Mouse (Mus musculus) E14TG2a.4 (cell line): Measurements from ENCODE around the gene Dctn1.

Experiments
- H3K27me3 ChIP-seq: 2 replicates; pipeline ENCODE4 v1.6.1; 2014; ENCODE audit warnings: low read length, control low read depth; ENCODE audit not compliant: insufficient read depth
- H3K36me3 ChIP-seq: 2 replicates; pipeline ENCODE4 v1.6.1; 2014; ENCODE audit warnings: low read length, control low read depth; ENCODE audit not compliant: insufficient read depth
- H3K4me1 ChIP-seq: replicated peaks from 2 replicates; pipeline ENCODE4 v1.6.1; 2014; ENCODE audit warnings: low read depth, low read length, control low read depth
- H3K4me3 ChIP-seq: replicated peaks from 2 replicates; pipeline ENCODE4 v1.5.1; 2014; ENCODE audit warnings: mild to moderate bottlenecking, low read length
- H3K9me3 ChIP-seq: 2 replicates; pipeline ENCODE4 v1.6.1; 2014; ENCODE audit warnings: low read length, control low read depth
- CTCF ChIP-seq: conservative IDR thresholded peaks from 2 replicates; pipeline ENCODE4 v1.5.1; 2014; ENCODE audit warnings: low read length
- NANOG ChIP-seq: IDR thresholded peaks from 2 replicates; pipeline ENCODE4 v1.6.1; 2014; ENCODE audit warnings: borderline replicate concordance, low read length, mixed read lengths
- POU5F1 ChIP-seq: IDR thresholded peaks from 2 replicates; pipeline ENCODE4 v1.6.1; 2014; ENCODE audit warnings: low read length, borderline replicate concordance

Gene Dctn1

DNA sequence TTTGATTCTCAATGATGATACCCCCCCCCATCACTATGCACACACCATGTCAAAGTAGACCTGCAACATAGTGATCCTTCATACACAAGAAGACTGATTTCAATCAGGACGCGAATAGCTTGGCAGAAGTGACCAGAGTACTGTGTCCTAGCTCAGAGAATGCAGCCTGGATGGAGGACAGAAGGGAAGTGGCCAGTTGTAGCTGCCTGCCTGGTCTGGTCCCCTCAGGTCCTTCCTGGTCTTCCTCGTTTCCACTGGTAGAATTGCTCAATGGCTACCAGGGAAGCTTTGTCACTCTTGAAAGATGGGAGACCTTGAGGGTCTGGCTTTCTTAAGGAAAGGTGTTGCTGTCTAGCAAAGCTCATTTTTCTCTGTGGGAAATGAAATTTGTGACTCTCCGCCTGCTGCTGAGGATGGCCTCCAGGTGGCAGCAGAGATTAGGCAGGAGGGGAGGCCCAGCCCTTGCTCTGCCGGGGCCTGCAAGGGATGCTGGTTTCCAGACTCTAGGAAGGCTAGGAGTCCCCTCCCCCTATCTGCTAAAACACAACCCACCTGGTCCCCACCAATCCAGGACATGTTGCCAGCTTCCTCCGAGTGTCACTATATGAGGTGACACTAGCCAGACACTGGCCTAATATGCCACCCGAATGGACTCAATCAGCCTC lies 49.4 kb downstream of the Dctn1 start:
- peak; percentile 89 for TF ChIP-seq CTCF
- TF ChIP-seq NANOG: no peak
- peaks cover 13% of the 10 kb centered on the region for H3K27me3 ChIP-seq
- H3K36me3 ChIP-seq: no peaks in the 10 kb centered on the region
- H3K4me3 ChIP-seq: no peak overlapping the region
- no peaks in the 10 kb centered on the region for H3K9me3 ChIP-seq
- H3K4me1 ChIP-seq: peaks cover 30% of the 10 kb centered on the region

DNA sequence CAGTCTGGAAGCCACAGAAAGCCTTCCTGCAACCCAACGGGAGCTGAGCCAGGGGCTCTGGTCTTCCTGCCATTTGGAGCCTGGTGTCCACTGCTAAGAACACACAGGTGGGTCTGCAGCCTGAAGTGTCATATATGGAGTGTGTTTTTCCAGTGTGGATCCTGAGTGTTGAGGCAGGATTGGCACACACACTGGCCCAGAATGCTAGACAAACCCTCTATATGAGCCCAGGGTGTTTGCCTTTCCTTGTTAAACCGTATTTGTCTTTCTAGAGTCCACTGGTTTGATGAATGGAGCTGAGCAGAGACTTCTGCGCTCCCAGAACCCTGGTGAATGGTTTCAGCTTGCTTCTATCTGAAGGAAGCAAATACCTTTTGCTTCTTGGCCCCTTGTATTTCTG lies 54.1 kb downstream of the Dctn1 start, which contains the start of gene Slc4a5:
Slc4a5 (plus strand) TSS at position 15 of the 400 bp plus-strand sequence.
- TF ChIP-seq CTCF (no peak), NANOG (no peak), POU5F1 (no peak)
- peaks cover 37% of the 10 kb centered on the region for H3K27me3 ChIP-seq
- peaks cover 8% of the 10 kb centered on the region; the same call in 1 of the 2 replicates for H3K4me1 ChIP-seq
- no peaks in the 10 kb centered on the region for H3K36me3 ChIP-seq
- no peak within 1 kb of the TSS for H3K4me3 ChIP-seq
- H3K9me3 ChIP-seq: no peaks in the 10 kb centered on the region

DNA sequence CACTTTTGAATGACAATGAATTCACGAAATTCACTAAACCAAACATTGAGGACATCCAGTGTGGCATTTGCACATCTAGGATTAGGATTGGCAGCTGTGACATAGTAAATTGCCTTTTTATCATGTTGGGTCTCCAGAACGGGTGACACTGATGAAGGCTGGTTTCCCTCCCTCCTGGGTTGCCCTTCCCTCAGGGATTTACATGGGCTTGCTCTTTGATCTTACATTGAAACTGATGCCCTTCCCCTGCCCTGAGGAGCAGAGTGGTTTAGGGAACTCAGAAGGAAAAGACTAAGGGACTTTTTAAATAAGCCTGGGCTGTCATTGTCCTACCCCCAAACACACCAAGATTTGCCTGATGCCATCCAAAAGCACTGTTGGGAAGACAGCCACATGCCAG lies 65.8 kb downstream of the Dctn1 start:
- H3K4me1 ChIP-seq: peaks cover 55% of the 10 kb centered on the region

DNA sequence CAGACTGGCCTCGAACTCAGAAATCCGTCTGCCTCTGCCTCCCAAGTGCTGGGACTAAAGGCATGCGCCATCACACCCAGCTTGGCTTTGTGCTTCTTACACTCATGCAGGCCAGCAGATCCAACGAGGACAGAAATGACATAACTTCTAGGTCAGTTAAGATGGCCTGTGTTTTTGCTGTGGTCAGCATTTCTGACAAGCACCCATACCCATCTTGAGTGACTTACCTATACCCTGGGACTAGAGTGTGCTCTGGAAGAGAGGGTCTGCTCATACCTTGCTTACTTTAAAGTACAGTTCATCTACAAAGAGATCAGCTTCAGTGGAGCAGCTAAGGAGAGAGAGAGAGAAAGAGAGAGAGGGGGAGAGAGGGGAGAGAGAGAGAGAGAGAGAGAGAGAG lies 67.6 kb downstream of the Dctn1 start:
- no peaks in the 10 kb centered on the region for H3K9me3 ChIP-seq
- peaks cover 70% of the 10 kb centered on the region for H3K4me1 ChIP-seq
- H3K27me3 ChIP-seq: peaks cover 20% of the 10 kb centered on the region
- H3K4me3 ChIP-seq: 0 out of 2 replicates have a peak overlapping the region, but pooled peaks have one; percentile 54
- no peak for TF ChIP-seq CTCF
- TF ChIP-seq POU5F1: no peak
- TF ChIP-seq NANOG: no peak
- H3K36me3 ChIP-seq: no peaks in the 10 kb centered on the region

More for the DNA sequence above, 65.8 kb downstream of the Dctn1 start:
- Histone ChIP-seq H3K36me3 (no peaks in the 10 kb centered on the region), H3K9me3 (no peaks in the 10 kb centered on the region), H3K4me3 (no peak overlapping the region), H3K27me3 (peaks cover 15% of the 10 kb centered on the region)
- TF ChIP-seq CTCF (no peak), NANOG (no peak), POU5F1 (no peak)

DNA sequence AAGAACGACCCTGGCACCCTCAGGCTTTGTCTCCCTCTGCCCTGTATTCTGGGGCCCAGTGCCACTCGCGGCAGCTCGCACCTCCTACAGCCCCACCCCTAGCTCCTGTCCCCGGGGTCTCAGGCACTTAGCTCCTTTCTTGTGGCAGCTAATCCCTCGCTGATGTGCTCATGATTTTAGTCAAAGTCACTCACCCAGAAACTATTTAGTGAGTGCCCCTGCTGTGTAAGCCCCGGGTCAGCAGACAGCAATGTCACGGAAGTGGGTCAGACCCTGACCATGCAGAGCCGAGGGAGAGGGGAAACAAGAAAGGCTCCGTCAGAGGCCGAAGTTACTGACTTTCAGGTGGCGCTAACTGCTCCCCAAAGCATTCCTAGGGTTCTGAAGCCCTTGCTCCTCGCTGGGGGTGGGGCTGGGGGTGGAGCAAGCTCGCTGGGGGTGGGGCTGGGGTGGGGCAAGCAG lies 68.6 kb downstream of the Dctn1 start:
- H3K9me3 ChIP-seq: no peaks in the 10 kb centered on the region
- peak; percentile 44; the same call in 1 of the 2 replicates for TF ChIP-seq NANOG
- no peak for TF ChIP-seq CTCF
- H3K4me3 ChIP-seq: peak overlapping the region; percentile 54
- no peaks in the 10 kb centered on the region for H3K36me3 ChIP-seq
- peaks cover 70% of the 10 kb centered on the region for H3K4me1 ChIP-seq
- H3K27me3 ChIP-seq: peaks cover 29% of the 10 kb centered on the region

DNA sequence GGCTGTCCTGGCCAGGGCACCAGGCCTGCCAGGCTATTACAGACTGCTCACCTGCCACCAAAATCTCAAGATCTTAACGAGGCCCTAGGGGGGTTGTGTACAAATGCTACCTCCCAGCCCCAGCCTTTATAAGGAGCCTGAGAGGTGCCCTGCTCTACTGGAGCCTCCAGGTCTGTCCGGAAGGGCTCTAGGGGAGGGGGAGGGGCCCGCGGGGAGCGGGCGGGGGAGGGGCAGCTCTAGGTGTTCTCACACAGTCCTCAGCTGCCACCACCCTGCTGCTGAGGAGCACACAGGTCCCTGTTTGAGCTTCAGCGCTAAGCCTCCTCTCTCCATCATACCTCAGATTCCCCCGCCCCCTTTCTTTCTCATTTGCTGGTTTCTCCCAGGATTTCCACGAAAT lies 71.4 kb downstream of the Dctn1 start:
- no peaks in the 10 kb centered on the region for H3K36me3 ChIP-seq
- peak overlapping the region; percentile 52 for H3K4me3 ChIP-seq
- H3K27me3 ChIP-seq: peaks cover 49% of the 10 kb centered on the region
- no peaks in the 10 kb centered on the region for H3K9me3 ChIP-seq
- H3K4me1 ChIP-seq: peaks cover 66% of the 10 kb centered on the region
- TF ChIP-seq POU5F1 (no peak), NANOG (no peak), CTCF (no peak)

DNA sequence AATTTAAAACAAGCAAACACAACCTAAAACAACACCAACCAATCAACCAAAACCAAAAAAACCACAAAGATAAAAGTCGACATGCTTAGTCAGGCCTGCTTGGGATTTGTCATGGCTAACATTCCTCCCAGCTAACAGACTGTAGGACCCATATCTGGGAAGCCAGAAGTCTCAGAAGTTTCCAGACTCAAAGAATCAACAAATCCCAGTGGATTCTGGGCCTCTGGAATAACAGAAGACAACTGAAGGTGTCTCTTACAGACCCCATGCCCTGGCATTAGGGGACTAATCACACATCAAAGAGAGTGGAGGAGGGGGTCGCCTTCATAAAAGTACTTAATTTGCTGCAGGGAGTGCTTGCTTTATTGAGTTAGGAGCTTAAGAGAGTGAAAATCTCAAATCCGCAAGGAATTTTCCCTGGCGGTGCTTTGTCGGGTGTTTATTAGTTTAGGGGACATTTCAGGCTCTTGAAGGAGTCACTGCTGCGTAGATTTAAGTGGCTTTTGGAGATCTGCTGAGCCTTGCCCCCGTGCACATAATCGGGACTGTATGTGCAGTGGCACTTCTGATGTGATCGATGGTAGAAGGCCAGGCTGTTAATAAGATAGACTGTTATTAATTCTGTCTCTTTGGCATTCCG lies 78.8 kb downstream of the Dctn1 start:
- peaks cover 18% of the 10 kb centered on the region for H3K4me1 ChIP-seq
- TF ChIP-seq NANOG (no peak), CTCF (no peak), POU5F1 (no peak)
- peaks cover 31% of the 10 kb centered on the region for H3K27me3 ChIP-seq
- H3K4me3 ChIP-seq: no peak overlapping the region
- H3K36me3 ChIP-seq: no peaks in the 10 kb centered on the region
- H3K9me3 ChIP-seq: no peaks in the 10 kb centered on the region

DNA sequence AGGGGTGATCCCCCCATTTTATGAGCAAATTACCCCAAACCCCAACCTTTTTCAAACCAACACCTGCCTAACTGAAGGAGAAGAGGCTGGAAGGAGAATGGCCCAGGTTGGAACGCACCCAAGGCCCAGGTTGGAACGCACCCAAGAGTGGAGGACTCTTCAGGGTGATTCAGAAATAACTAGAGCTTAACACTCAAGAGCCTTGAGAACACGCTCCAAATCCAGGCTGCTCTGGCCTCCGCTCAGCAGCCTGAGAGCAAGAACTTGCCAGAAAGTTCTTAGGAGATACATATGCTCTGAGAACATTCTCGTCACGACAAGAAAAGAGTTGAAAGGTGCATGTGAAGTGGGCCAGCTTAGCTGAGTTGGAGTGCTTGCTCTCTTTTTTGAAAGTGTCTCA lies 79.4 kb downstream of the Dctn1 start:
- Histone ChIP-seq H3K9me3 (no peaks in the 10 kb centered on the region), H3K4me1 (peaks cover 14% of the 10 kb centered on the region), H3K27me3 (peaks cover 26% of the 10 kb centered on the region), H3K4me3 (no peak overlapping the region), H3K36me3 (no peaks in the 10 kb centered on the region)
- TF ChIP-seq POU5F1: no peak
- no peak for TF ChIP-seq NANOG
- TF ChIP-seq CTCF: no peak

DNA sequence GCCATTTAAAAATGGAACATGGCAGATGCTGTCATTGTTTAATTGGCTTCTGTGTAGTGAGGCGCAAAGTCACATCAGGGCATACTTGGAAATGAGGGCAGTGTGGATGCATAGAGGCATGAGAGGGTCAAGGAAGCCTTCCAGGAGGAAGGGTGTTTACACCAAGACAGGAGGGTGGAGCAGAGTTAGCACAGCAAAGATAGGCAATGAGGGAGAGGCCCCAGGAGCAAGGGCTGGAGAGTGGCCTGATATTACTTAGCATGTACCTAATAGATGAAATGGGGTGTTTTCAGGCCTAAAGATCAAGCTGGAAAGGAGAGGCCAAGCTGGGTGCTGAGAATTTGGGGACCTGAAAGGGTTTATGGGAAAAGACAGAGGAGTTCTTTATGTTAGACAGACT lies 80.3 kb downstream of the Dctn1 start:
- Histone ChIP-seq H3K4me3 (no peak overlapping the region), H3K9me3 (no peaks in the 10 kb centered on the region), H3K36me3 (no peaks in the 10 kb centered on the region), H3K4me1 (0 out of 2 replicates have a peak, but pooled peaks cover 6% of the 10 kb centered on the region), H3K27me3 (peaks cover 18% of the 10 kb centered on the region)
- TF ChIP-seq POU5F1: no peak
